In genomic region chr2:70836306-70836651, GRCm38 (mm10) we compare ENCODE assay signal across 34 mouse cellular contexts. TPM values are rescaled to one million over a fixed set of nuclear protein-coding genes. Genes with fewer than 3 reads are reported as not detected.
A peak's percentile ranks its signal among the peaks of the same experiment; 100 is the strongest.
DNase-seq lines count a peak whose midpoint lies in the region; ATAC-seq and TF ChIP-seq lines count a peak whose summit lies in the region.
"Had no signal": no experiment of that assay in that cellular context is flagged by ENCODE, and none has a peak within 500 bp of the region (broad histone marks: within the 10 kb centered on the region; RNA-seq: fewer than 3 reads in every experiment).

No protein-coding gene starts in this region.

- H3K4me3 ChIP-seq in spleen, adult 2 months (ENCODE audit: extremely low read depth, insufficient read depth, insufficient read length) = peak overlapping the region; percentile 23; the same call in 1 of the 2 replicates
- H3K4me3 ChIP-seq in neural tube, embryonic 15.5 days (replicated peaks) = no peak overlapping the region
- no peak overlapping the region for H3K4me3 ChIP-seq in kidney, embryonic 16.5 days (ENCODE audit: low read length)
- H3K4me3 ChIP-seq: embryonic facial prominence, embryonic 10.5 days; embryonic facial prominence, embryonic 15.5 days; forebrain, embryonic 12.5 days; heart, embryonic 10.5 days; heart, embryonic 15.5 days; hindbrain, embryonic 12.5 days; myocyte; neural tube, embryonic 12.5 days had no signal

- no peak for TF ChIP-seq CTCF in spleen, adult 2 months (IDR thresholded peaks at IDR 0.05; ENCODE audit: extremely low read depth, insufficient read depth, insufficient read length, insufficient replicate concordance)

- H3K4me2 ChIP-seq in neural tube, embryonic 15.5 days = no peak overlapping the region
- H3K4me2 ChIP-seq in kidney, embryonic 16.5 days (replicated peaks; ENCODE audit: low read depth, low read length) = no peak overlapping the region
- H3K4me2 ChIP-seq: embryonic facial prominence, embryonic 15.5 days; forebrain, embryonic 12.5 days; heart, embryonic 15.5 days; hindbrain, embryonic 12.5 days; midbrain, embryonic 11.5 days; neural tube, embryonic 12.5 days had no signal

- no peaks in the 10 kb centered on the region for H3K27me3 ChIP-seq in spleen, adult 2 months (ENCODE audit: control insufficient read depth, insufficient read depth, low read length)
- no peaks in the 10 kb centered on the region for H3K27me3 ChIP-seq in neural tube, embryonic 15.5 days (replicated peaks)
- H3K27me3 ChIP-seq in kidney, embryonic 16.5 days (ENCODE audit: insufficient read depth, low read length) = no peaks in the 10 kb centered on the region
- H3K27me3 ChIP-seq: embryonic facial prominence, embryonic 15.5 days; forebrain, embryonic 12.5 days; heart, embryonic 15.5 days; hindbrain, embryonic 12.5 days; neural tube, embryonic 12.5 days had no signal

- H3K9me3 ChIP-seq in neural tube, embryonic 15.5 days (replicated peaks) = no peaks in the 10 kb centered on the region
- no peaks in the 10 kb centered on the region for H3K9me3 ChIP-seq in kidney, embryonic 16.5 days (ENCODE audit: low read length)
- H3K9me3 ChIP-seq: embryonic facial prominence, embryonic 10.5 days; embryonic facial prominence, embryonic 15.5 days; forebrain, embryonic 12.5 days; heart, embryonic 10.5 days; heart, embryonic 15.5 days; hindbrain, embryonic 12.5 days; neural tube, embryonic 12.5 days had no signal

- TF ChIP-seq POLR2A in spleen, adult 2 months (IDR thresholded peaks at IDR 0.05; ENCODE audit: low read depth, low read length) = no peak

- H3K36me3 ChIP-seq in spleen, adult 2 months (ENCODE audit: control insufficient read depth, insufficient read depth, low read length) = no peaks in the 10 kb centered on the region
- H3K36me3 ChIP-seq in neural tube, embryonic 15.5 days = no peaks in the 10 kb centered on the region
- no peaks in the 10 kb centered on the region for H3K36me3 ChIP-seq in kidney, embryonic 16.5 days (ENCODE audit: insufficient read depth, low read length)
- H3K36me3 ChIP-seq: embryonic facial prominence, embryonic 10.5 days; embryonic facial prominence, embryonic 15.5 days; forebrain, embryonic 12.5 days; heart, embryonic 10.5 days; heart, embryonic 15.5 days; hindbrain, embryonic 12.5 days; neural tube, embryonic 12.5 days had no signal

- peak overlapping the region; percentile 56; the same call in 1 of the 2 replicates for H3K27ac ChIP-seq in spleen, adult 2 months (ENCODE audit: insufficient read depth, low read length)
- H3K27ac ChIP-seq in neural tube, embryonic 15.5 days (replicated peaks) = no peak overlapping the region
- H3K27ac ChIP-seq in kidney, embryonic 16.5 days (ENCODE audit: low read length) = no peak overlapping the region
- H3K27ac ChIP-seq: embryonic facial prominence, embryonic 10.5 days; embryonic facial prominence, embryonic 15.5 days; forebrain, embryonic 12.5 days; heart, embryonic 10.5 days; heart, embryonic 15.5 days; hindbrain, embryonic 12.5 days; hindbrain, postnatal 0 days; liver, embryonic 14.5 days; macrophage; neural tube, embryonic 12.5 days had no signal

- DNase-seq in spleen, adult 2 months (ENCODE audit: low read depth in 1 of 2, low spot score in 2 of 2) = peak in 1 of 2 experiments; percentile 10
- no peak for DNase-seq in spleen, postnatal 10 days (ENCODE audit: low spot score in 2 of 2)
- peak; percentile 48 for DNase-seq in CD4-positive helper T cell, adult 2 months (ENCODE audit: low read depth, low spot score)
- no peak for DNase-seq in cerebellum, postnatal 10 days
- DNase-seq: adrenal gland, adult 2 months; cerebellum, adult 2 months; cerebellum, postnatal 25 days; forebrain, postnatal 0 days; gastrocnemius, postnatal 10 days; kidney, adult 8-10 months; kidney, postnatal 10 days; layer of hippocampus, adult 9-11 months; liver; lung, adult 2 months; lung, postnatal 10 days; retina, postnatal 1 day; right cerebral cortex, postnatal 25 days; spleen, adult 18-20 months had no signal

- peak; percentile 42 for ATAC-seq in inflammation-experienced regulatory T-cells, adult 6 months
- no peak for ATAC-seq in neural tube, embryonic 15.5 days (ENCODE audit: low FRiP score)
- ATAC-seq in kidney, embryonic 16.5 days (ENCODE audit: low FRiP score, low TSS enrichment) = no peak
- ATAC-seq: forebrain, postnatal 0 days; hindbrain, postnatal 0 days; intestine, embryonic 16.5 days had no signal

- WGBS in spleen, adult 2 months = 20% methylated on average over 4 of the region's 4 CpGs
- 65% methylated on average over 4 of the region's 4 CpGs for WGBS in neural tube, embryonic 15.5 days
- WGBS in kidney, embryonic 16.5 days = 76% methylated on average over 4 of the region's 4 CpGs

- peaks cover 5% of the 10 kb centered on the region; the same call in 1 of the 2 replicates for H3K4me1 ChIP-seq in spleen, adult 2 months (ENCODE audit: control insufficient read depth, insufficient read depth, insufficient read length)
- no peaks in the 10 kb centered on the region for H3K4me1 ChIP-seq in neural tube, embryonic 15.5 days
- no peaks in the 10 kb centered on the region; the same call in 1 of the 2 replicates for H3K4me1 ChIP-seq in kidney, embryonic 16.5 days (ENCODE audit: insufficient read depth, low read length)
- H3K4me1 ChIP-seq: embryonic facial prominence, embryonic 15.5 days; hindbrain, embryonic 12.5 days had no signal

- no peak overlapping the region for H3K9ac ChIP-seq in neural tube, embryonic 15.5 days (replicated peaks)
- no peak overlapping the region for H3K9ac ChIP-seq in kidney, embryonic 16.5 days (replicated peaks; ENCODE audit: low read length)
- H3K9ac ChIP-seq: embryonic facial prominence, embryonic 15.5 days; forebrain, embryonic 12.5 days; forebrain, postnatal 0 days; heart, embryonic 15.5 days; hindbrain, embryonic 12.5 days; liver, embryonic 14.5 days; neural tube, embryonic 12.5 days had no signal

RNA-seq across cellular contexts. Expression of gene Tlk1, which starts 10.8 kb away (rescaled TPM):
- 8.4 and 9.6 TPM in 2 replicates for polyA plus RNA-seq in spleen, adult 2 months (2012; rRNA removed)
- polyA plus RNA-seq in inflammation-experienced regulatory T-cells, adult 6 months (2017; shearing (Covaris generic)) = 10 to 100 TPM; 30.5 to 45.3 (median 44.1) TPM
- polyA plus RNA-seq in neural tube, embryonic 15.5 days (2015; fragmentation: Nextera tagmentation; extraction: Ambion mirVana) = 23.7 and 27.4 TPM in 2 replicates
- 25.0 and 28.6 TPM in 2 replicates for polyA plus RNA-seq in kidney, embryonic 16.5 days (2015; fragmentation: Nextera tagmentation; extraction: Ambion mirVana)
